Mouse (Mus musculus): ENCODE measurements around the gene Gldn.

GRCm38 (mm10) chr9:54244869-54245665 lies 41.2 kb upstream of the Gldn start:
- no peak for TF ChIP-seq EP300 (IDR thresholded peaks at IDR 0.05)
- TF ChIP-seq CTCF (IDR thresholded peaks at IDR 0.05) = no peak
